Mouse (Mus musculus): ENCODE measurements around the gene Il33. TPM values are rescaled to one million over a fixed set of nuclear protein-coding genes. Genes with fewer than 3 reads are reported as not detected.
"Not testable (repeated sequence)": the region's sequence is repeated elsewhere in the genome, so short reads cannot be mapped to it uniquely, and the experiment has no call there.

The Il33 gene
- polyA plus RNA-seq, 1 experiment from 2014 or later: 16.6 TPM

DNA sequence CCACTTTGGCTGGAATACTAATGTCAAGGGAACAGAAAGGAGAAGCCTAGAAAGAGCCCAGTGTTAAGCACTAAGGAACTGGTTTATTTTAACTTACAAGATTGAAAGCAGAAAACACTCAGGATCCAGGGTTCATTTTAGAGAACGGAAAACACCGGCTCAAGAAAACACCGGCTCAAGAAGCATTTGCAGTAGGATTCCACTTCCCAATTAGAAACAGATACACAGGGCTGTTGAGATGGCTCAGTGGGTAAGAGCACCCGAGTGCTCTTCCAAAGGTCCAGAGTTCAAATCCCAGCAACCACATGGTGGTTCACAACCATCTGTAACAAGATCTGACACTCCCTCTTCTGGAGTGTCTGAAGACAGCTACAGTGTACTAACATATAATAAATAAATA lies 20.0 kb downstream of the Il33 start:
- H3K4me1 ChIP-seq (replicated peaks; ENCODE audit: control insufficient read depth, insufficient read depth, low read length); DNase-seq (ENCODE audit: low spot score); H3K4me2 ChIP-seq (ENCODE audit: low read length); H3K4me3 ChIP-seq (ENCODE audit: low read depth, low read length); H3K36me3 ChIP-seq (ENCODE audit: control insufficient read depth, insufficient read depth, low read length); H3K9ac ChIP-seq (ENCODE audit: low read length); H3K27ac ChIP-seq (ENCODE audit: low read depth); H3K9me3 ChIP-seq (ENCODE audit: control insufficient read depth, low read length); ATAC-seq (replicated peaks; ENCODE audit: low FRiP score, low TSS enrichment, low read depth); H3K27me3 ChIP-seq (replicated peaks; ENCODE audit: control insufficient read depth, insufficient read depth, low read length): not testable (repeated sequence)
- WGBS: 86% methylated on average over 4 of the region's 4 CpGs

- Histone ChIP-seq H3K27me3 (replicated peaks; ENCODE audit: control insufficient read depth, insufficient read depth, low read length) (no peaks in the 10 kb centered on the region), H3K27ac (ENCODE audit: low read depth) (no peak overlapping the region), H3K4me2 (ENCODE audit: low read length) (no peak overlapping the region), H3K9me3 (ENCODE audit: control insufficient read depth, low read length) (no peaks in the 10 kb centered on the region), H3K4me3 (ENCODE audit: low read depth, low read length) (no peak overlapping the region), H3K9ac (ENCODE audit: low read length) (no peak overlapping the region), H3K36me3 (ENCODE audit: control insufficient read depth, insufficient read depth, low read length) (no peaks in the 10 kb centered on the region), H3K4me1 (replicated peaks; ENCODE audit: control insufficient read depth, insufficient read depth, low read length) (peaks cover 4% of the 10 kb centered on the region; the same call in 1 of the 2 replicates)
- no peak for ATAC-seq (replicated peaks; ENCODE audit: low FRiP score, low TSS enrichment, low read depth)
- no peak for DNase-seq (ENCODE audit: low spot score)
- WGBS: 18% methylated on average over 11 of the region's 11 CpGs
Observed at GRCm38 (mm10) chr19:29945557-29946422, 20.9 kb downstream of the Il33 start.

DNA sequence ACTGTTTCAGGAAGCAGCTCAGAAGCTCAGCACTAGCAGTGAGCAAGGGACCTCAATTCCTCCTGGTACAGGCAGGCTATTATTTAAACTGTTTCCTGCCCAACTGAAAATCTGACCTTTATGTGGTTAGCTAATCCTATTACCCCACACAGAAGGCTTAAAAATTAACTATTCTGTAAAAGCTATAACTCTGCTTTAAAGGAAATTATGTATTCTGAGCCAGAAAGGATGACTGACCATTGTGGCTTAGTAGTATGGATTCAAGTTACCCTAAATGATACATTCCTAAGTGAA lies 21.5 kb downstream of the Il33 start:
- H3K4me3 ChIP-seq (ENCODE audit: low read depth, low read length): no peak overlapping the region
- DNase-seq (ENCODE audit: low spot score) (no peak), ATAC-seq (replicated peaks; ENCODE audit: low FRiP score, low TSS enrichment, low read depth) (no peak)
- no peaks in the 10 kb centered on the region for H3K9me3 ChIP-seq (ENCODE audit: control insufficient read depth, low read length)
- H3K4me2 ChIP-seq (ENCODE audit: low read length): no peak overlapping the region
- peaks cover 4% of the 10 kb centered on the region; the same call in 1 of the 2 replicates for H3K4me1 ChIP-seq (replicated peaks; ENCODE audit: control insufficient read depth, insufficient read depth, low read length)
- H3K27ac ChIP-seq (ENCODE audit: low read depth): no peak overlapping the region
- no peaks in the 10 kb centered on the region for H3K27me3 ChIP-seq (replicated peaks; ENCODE audit: control insufficient read depth, insufficient read depth, low read length)
- H3K36me3 ChIP-seq (ENCODE audit: control insufficient read depth, insufficient read depth, low read length): no peaks in the 10 kb centered on the region
- no peak overlapping the region for H3K9ac ChIP-seq (ENCODE audit: low read length)

- H3K9ac ChIP-seq (ENCODE audit: low read length): no peak overlapping the region
- ATAC-seq (replicated peaks; ENCODE audit: low FRiP score, low TSS enrichment, low read depth) (no peak), DNase-seq (ENCODE audit: low spot score) (no peak)
- H3K27ac ChIP-seq (ENCODE audit: low read depth): no peak overlapping the region
- no peaks in the 10 kb centered on the region for H3K27me3 ChIP-seq (replicated peaks; ENCODE audit: control insufficient read depth, insufficient read depth, low read length)
- no peaks in the 10 kb centered on the region for H3K9me3 ChIP-seq (ENCODE audit: control insufficient read depth, low read length)
- peaks cover 4% of the 10 kb centered on the region; the same call in 1 of the 2 replicates for H3K4me1 ChIP-seq (replicated peaks; ENCODE audit: control insufficient read depth, insufficient read depth, low read length)
- no peak overlapping the region for H3K4me3 ChIP-seq (ENCODE audit: low read depth, low read length)
- 87% methylated on average over 9 of the region's 9 CpGs for WGBS
- no peak overlapping the region for H3K4me2 ChIP-seq (ENCODE audit: low read length)
- no peaks in the 10 kb centered on the region for H3K36me3 ChIP-seq (ENCODE audit: control insufficient read depth, insufficient read depth, low read length)
Observed at GRCm38 (mm10) chr19:29947056-29947455, 22.1 kb downstream of the Il33 start.

DNA sequence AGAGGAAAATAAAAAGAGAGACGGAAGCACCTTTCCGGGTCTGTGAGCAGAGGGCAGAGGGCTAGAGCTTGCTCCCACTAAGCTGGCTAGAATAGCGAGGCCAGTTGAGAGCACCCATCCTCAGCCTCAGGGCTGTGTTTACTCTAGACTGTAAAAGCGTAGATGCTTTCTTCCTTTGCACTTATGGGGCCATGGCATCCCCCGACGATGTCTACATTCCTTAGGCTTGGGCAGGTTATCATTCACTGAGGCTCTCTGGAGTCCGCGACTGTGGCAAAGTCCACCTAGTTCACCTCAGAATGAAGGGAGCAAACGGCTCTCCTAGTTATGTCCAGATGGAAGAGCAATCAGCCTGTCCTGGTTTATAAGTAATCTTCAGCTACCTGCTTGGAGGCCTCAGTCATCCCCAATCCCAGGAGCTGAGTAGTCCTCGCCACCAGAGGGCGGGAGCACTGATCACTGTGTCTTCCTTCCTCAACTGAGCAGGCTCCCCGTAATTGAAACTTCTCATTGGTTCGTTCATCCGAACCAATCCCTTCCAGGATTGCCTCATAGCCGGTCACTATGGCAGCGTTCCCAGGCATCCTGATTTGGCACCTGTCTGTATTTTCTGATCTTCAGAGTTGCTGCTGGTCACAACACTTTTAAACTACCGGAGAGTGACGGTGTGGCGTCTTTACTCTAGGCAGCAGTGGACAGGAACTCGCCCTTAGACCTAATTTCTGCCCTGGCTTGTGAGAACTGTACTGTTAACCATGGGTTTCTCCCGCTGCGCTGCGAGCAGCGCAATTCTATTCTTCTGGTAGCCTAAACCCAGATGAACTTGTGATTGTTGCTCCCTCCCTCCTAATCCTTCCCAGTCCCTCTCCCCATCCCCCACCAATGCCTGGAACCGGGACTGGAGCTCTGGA lies 23.2 kb downstream of the Il33 start:
- peaks cover 4% of the 10 kb centered on the region; the same call in 1 of the 2 replicates for H3K4me1 ChIP-seq (replicated peaks; ENCODE audit: control insufficient read depth, insufficient read depth, low read length)
- 19% methylated on average over 25 of the region's 25 CpGs for WGBS
- H3K4me2 ChIP-seq (ENCODE audit: low read length): peak overlapping the region; percentile 64
- DNase-seq (ENCODE audit: low spot score) (peak; percentile 81), ATAC-seq (replicated peaks; ENCODE audit: low FRiP score, low TSS enrichment, low read depth) (peak; percentile 89)
- H3K4me3 ChIP-seq (ENCODE audit: low read depth, low read length): peak overlapping the region; percentile 26
- H3K27ac ChIP-seq (ENCODE audit: low read depth): no peak overlapping the region
- H3K9me3 ChIP-seq (ENCODE audit: control insufficient read depth, low read length): no peaks in the 10 kb centered on the region
- H3K9ac ChIP-seq (ENCODE audit: low read length): 0 out of 2 replicates have a peak overlapping the region, but pooled peaks have one; percentile 27
- no peaks in the 10 kb centered on the region for H3K27me3 ChIP-seq (replicated peaks; ENCODE audit: control insufficient read depth, insufficient read depth, low read length)
- no peaks in the 10 kb centered on the region for H3K36me3 ChIP-seq (ENCODE audit: control insufficient read depth, insufficient read depth, low read length)

DNA sequence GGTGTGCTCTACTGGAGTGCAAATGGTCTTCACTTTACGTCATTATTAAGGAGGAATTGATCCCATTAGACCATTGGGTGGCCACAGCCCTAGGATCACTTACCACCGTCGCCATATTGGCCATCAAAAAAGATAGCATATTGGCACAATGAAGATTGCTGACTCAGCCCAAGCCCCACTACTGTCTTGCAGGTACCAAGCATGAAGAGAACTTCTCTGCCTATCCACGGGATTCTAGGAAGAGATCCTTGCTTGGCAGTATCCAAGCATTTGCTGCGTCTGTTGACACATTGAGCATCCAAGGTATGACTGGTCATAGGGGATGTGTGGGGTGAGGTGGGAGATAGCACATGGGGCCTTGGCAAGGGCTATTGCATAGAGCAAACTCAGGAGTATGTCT lies 27.6 kb downstream of the Il33 start:
- Histone ChIP-seq H3K9me3 (ENCODE audit: control insufficient read depth, low read length) (no peaks in the 10 kb centered on the region), H3K27me3 (replicated peaks; ENCODE audit: control insufficient read depth, insufficient read depth, low read length) (no peaks in the 10 kb centered on the region), H3K36me3 (ENCODE audit: control insufficient read depth, insufficient read depth, low read length) (no peaks in the 10 kb centered on the region), H3K9ac (ENCODE audit: low read length) (no peak overlapping the region), H3K4me3 (ENCODE audit: low read depth, low read length) (no peak overlapping the region), H3K27ac (ENCODE audit: low read depth) (no peak overlapping the region), H3K4me1 (replicated peaks; ENCODE audit: control insufficient read depth, insufficient read depth, low read length) (peaks cover 4% of the 10 kb centered on the region; the same call in 1 of the 2 replicates), H3K4me2 (ENCODE audit: low read length) (no peak overlapping the region)
- DNase-seq (ENCODE audit: low spot score): no peak
- ATAC-seq (replicated peaks; ENCODE audit: low FRiP score, low TSS enrichment, low read depth): no peak
- 81% methylated on average over 5 of the region's 5 CpGs for WGBS

GRCm38 (mm10) chr19:29953833-29954232 lies 28.9 kb downstream of the Il33 start:
- ATAC-seq (replicated peaks; ENCODE audit: low FRiP score, low TSS enrichment, low read depth): no peak
- Histone ChIP-seq H3K4me2 (ENCODE audit: low read length) (no peak overlapping the region), H3K9ac (ENCODE audit: low read length) (no peak overlapping the region), H3K4me3 (ENCODE audit: low read depth, low read length) (no peak overlapping the region), H3K36me3 (ENCODE audit: control insufficient read depth, insufficient read depth, low read length) (no peaks in the 10 kb centered on the region), H3K27ac (ENCODE audit: low read depth) (no peak overlapping the region), H3K9me3 (ENCODE audit: control insufficient read depth, low read length) (no peaks in the 10 kb centered on the region), H3K4me1 (replicated peaks; ENCODE audit: control insufficient read depth, insufficient read depth, low read length) (peaks cover 1% of the 10 kb centered on the region; the same call in 1 of the 2 replicates), H3K27me3 (replicated peaks; ENCODE audit: control insufficient read depth, insufficient read depth, low read length) (no peaks in the 10 kb centered on the region)
- DNase-seq (ENCODE audit: low spot score): no peak
- 93% methylated on average over 3 of the region's 3 CpGs for WGBS

- no peaks in the 10 kb centered on the region for H3K9me3 ChIP-seq (ENCODE audit: control insufficient read depth, low read length)
- ATAC-seq (replicated peaks; ENCODE audit: low FRiP score, low TSS enrichment, low read depth) (no peak), DNase-seq (ENCODE audit: low spot score) (no peak)
- H3K36me3 ChIP-seq (ENCODE audit: control insufficient read depth, insufficient read depth, low read length): no peaks in the 10 kb centered on the region
- no peak overlapping the region for H3K4me2 ChIP-seq (ENCODE audit: low read length)
- no peak overlapping the region for H3K9ac ChIP-seq (ENCODE audit: low read length)
- H3K27me3 ChIP-seq (replicated peaks; ENCODE audit: control insufficient read depth, insufficient read depth, low read length): no peaks in the 10 kb centered on the region
- H3K4me1 ChIP-seq (replicated peaks; ENCODE audit: control insufficient read depth, insufficient read depth, low read length): no peaks in the 10 kb centered on the region
- H3K27ac ChIP-seq (ENCODE audit: low read depth): no peak overlapping the region
- 77% methylated on average over 2 of the region's 2 CpGs for WGBS
- no peak overlapping the region for H3K4me3 ChIP-seq (ENCODE audit: low read depth, low read length)
Observed at GRCm38 (mm10) chr19:29955454-29955853, 30.5 kb downstream of the Il33 start.

All from intestine, embryonic 14.5 days (tissue).